Mouse (Mus musculus): ENCODE results near the gene Rab11fip5. TPM values are rescaled to one million over a fixed set of nuclear protein-coding genes. Genes with fewer than 3 reads are reported as not detected.

Rab11fip5 gene
- polyA plus RNA-seq, 1 experiment from 2014 or later = 21.4 TPM

DNA sequence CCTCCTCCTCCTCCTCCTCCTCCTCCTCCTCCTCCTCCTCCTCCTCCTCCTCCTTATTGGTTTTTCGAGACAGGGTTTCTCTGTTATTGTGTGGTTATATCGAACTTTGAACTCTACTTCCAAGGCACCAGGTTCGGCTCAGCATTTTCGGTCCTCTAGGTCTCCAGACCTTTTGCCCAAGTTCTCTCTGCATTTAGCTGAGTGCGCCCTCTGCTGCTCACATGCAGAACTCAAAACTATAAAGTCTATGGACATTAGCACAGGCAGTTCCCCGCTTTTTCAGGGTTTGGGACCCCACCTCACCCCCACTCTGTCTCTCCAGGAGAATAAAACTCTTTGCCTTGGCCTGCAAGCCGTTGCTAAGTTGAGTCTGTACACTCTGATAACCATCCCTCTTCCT, 17.4 kb upstream of the Rab11fip5 start:
- Histone ChIP-seq H3K4me3 (replicated peaks) (no peak overlapping the region), H3K4me2 (replicated peaks) (no peak overlapping the region), H3K9me3 (replicated peaks) (no peaks in the 10 kb centered on the region), H3K4me1 (no peaks in the 10 kb centered on the region), H3K27me3 (no peaks in the 10 kb centered on the region), H3K9ac (no peak overlapping the region), H3K27ac (replicated peaks) (no peak overlapping the region), H3K36me3 (no peaks in the 10 kb centered on the region)
- no peak for ATAC-seq (ENCODE audit: insufficient number of reproducible peaks, low FRiP score, low TSS enrichment, low read depth)
- 13% methylated on average over 6 of the region's 7 CpGs for WGBS

- Histone ChIP-seq H3K4me2 (replicated peaks) (no peak overlapping the region), H3K4me1 (no peaks in the 10 kb centered on the region), H3K36me3 (no peaks in the 10 kb centered on the region), H3K9ac (no peak overlapping the region), H3K4me3 (replicated peaks) (no peak overlapping the region), H3K27me3 (0 out of 2 replicates have a peak, but pooled peaks cover 5% of the 10 kb centered on the region), H3K27ac (replicated peaks) (no peak overlapping the region), H3K9me3 (replicated peaks) (no peaks in the 10 kb centered on the region)
- ATAC-seq (ENCODE audit: insufficient number of reproducible peaks, low FRiP score, low TSS enrichment, low read depth) = no peak
- WGBS = 80% methylated on average over 5 of the region's 5 CpGs
These were observed 14.2 kb upstream of the Rab11fip5 start for GRCm38 (mm10) chr6:85388608-85389007.

DNA sequence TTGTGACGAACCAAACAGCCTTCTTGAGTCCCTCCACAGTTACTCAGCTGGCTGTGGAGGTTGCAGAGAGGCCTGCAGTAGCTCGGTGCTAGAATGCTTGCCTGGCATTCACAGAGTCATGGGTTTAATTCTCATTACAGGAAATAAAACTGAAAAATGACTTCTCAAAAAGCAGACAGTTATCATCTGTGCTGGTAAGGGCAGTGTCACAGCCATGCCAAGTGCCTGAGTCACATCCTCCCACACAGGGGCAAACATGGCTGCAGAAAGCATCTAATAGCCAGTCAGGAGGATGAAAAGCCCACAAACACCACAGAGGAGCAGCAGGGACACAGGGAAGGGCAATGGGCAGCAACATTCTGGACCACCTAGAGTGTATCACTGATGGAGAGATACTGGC, 8.4 kb upstream of the Rab11fip5 start:
- no peak for ATAC-seq (ENCODE audit: insufficient number of reproducible peaks, low FRiP score, low TSS enrichment, low read depth)
- no peaks in the 10 kb centered on the region for H3K36me3 ChIP-seq
- peaks cover 5% of the 10 kb centered on the region; the same call in 1 of the 2 replicates for H3K27me3 ChIP-seq
- 70% methylated on average over 2 of the region's 2 CpGs for WGBS
- H3K4me2 ChIP-seq (replicated peaks) = no peak overlapping the region
- H3K4me1 ChIP-seq = peaks cover 9% of the 10 kb centered on the region
- no peak overlapping the region for H3K9ac ChIP-seq
- no peaks in the 10 kb centered on the region for H3K9me3 ChIP-seq (replicated peaks)
- no peak overlapping the region for H3K27ac ChIP-seq (replicated peaks)
- no peak overlapping the region for H3K4me3 ChIP-seq (replicated peaks)

DNA sequence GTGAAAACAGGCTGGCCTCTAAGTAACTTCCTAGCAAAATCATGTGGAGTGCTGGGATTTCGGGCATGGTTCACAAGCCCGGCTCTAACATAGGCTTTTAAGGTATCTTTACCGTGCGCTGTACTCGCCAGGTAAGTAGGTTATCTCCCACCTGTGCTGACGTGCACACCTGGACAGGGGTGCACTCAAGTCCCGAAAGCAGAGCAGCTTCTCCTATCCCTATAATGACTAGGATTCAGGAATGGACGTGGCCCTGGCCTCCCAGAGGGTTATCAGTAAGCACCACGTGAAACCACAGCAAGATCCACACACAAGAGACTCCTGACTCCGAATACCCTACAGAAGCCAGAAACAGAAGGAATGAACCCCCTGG, 7.2 kb upstream of the Rab11fip5 start:
- Histone ChIP-seq H3K9ac (no peak overlapping the region), H3K4me3 (replicated peaks) (no peak overlapping the region), H3K4me1 (peaks cover 9% of the 10 kb centered on the region), H3K36me3 (no peaks in the 10 kb centered on the region), H3K27ac (replicated peaks) (no peak overlapping the region), H3K27me3 (peaks cover 5% of the 10 kb centered on the region; the same call in 1 of the 2 replicates), H3K9me3 (replicated peaks) (no peaks in the 10 kb centered on the region), H3K4me2 (replicated peaks) (no peak overlapping the region)
- 70% methylated on average over 10 of the region's 10 CpGs for WGBS
- ATAC-seq (ENCODE audit: insufficient number of reproducible peaks, low FRiP score, low TSS enrichment, low read depth) = no peak

DNA sequence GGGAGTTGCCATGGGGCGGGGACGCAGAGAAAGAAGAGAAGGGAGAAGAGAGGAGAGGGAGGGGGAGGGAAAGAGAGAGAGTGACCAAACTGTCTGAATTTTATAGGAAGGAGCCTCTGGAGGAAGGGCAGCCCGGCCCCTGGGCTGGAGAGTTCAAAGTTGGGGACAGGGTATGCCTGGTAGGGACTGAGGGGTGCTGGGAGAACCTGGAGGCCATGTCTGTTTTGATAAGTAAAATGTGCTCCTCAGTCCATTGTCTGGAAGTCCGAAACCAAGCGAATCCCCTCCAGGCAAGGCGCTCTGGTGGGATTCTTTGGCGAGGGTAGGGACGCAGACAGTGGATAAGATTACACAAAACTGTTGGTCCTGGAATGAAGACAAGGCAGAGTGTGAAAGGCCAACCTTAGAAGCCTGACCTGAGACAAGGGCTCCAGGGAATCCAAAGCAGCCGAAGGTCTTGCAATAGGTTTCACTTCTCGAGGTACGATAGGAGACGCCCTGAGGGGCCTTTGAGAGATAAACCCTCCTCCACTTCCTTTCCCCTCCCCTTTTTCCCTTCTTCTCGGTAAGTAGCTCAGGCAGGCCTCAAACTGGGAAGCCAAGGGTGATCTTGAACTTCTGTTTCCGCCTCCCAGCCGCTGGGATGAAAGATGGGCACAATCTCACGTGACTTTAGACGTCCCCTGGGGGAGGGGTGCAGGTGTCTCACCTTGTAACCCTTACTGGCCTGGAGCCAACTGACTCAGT, 6.6 kb upstream of the Rab11fip5 start:
- Histone ChIP-seq H3K27ac (replicated peaks) (no peak overlapping the region), H3K4me2 (replicated peaks) (peak overlapping the region; percentile 35), H3K4me1 (peaks cover 9% of the 10 kb centered on the region), H3K9ac (no peak overlapping the region), H3K9me3 (replicated peaks) (no peaks in the 10 kb centered on the region), H3K27me3 (peaks cover 1% of the 10 kb centered on the region; the same call in 1 of the 2 replicates), H3K36me3 (no peaks in the 10 kb centered on the region), H3K4me3 (replicated peaks) (peak overlapping the region; percentile 3; the same call in 1 of the 2 replicates)
- peak; percentile 19; the same call in 1 of the 2 replicates for ATAC-seq (ENCODE audit: insufficient number of reproducible peaks, low FRiP score, low TSS enrichment, low read depth)
- WGBS = 16% methylated on average over 17 of the region's 17 CpGs

DNA sequence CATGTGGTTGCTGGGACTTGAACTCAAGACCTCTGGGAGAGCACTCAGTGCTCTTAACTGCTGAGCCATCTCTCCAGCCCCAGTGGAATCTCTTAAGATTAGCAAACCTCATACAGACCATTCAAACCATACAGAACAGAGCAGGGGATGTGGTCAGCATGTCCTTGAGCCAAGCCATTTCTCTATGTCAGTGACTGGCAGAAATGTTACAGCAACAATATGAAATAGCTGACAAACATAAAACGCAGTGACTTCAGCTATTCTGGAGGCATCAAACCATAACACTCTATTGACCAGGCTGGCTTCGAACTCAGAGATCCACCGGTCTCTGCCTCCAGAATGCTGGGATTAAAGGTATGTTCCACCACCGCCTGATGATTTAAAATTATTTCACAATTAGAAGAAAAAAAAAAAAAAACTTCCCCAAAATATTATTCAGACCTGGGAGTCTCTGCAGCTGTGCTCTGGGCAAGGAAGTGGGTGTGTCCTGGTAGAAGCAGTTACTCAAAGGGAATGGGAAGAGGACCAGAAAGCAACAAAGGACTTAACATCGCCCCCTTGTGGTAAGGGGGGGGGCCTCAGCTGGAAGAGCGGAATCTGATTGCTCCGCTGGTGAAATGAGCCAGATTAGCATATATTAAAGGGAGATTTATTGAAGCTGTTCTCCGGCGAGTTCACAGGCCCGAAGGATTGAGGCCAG, 5.9 kb upstream of the Rab11fip5 start:
- ATAC-seq (ENCODE audit: insufficient number of reproducible peaks, low FRiP score, low TSS enrichment, low read depth) = peak; percentile 75; the same call in 1 of the 2 replicates
- Histone ChIP-seq H3K4me1 (peaks cover 9% of the 10 kb centered on the region), H3K9ac (no peak overlapping the region), H3K27ac (replicated peaks) (no peak overlapping the region), H3K4me3 (replicated peaks) (0 out of 2 replicates have a peak overlapping the region, but pooled peaks have one; percentile 3), H3K27me3 (no peaks in the 10 kb centered on the region; the same call in 1 of the 2 replicates), H3K9me3 (replicated peaks) (no peaks in the 10 kb centered on the region), H3K36me3 (no peaks in the 10 kb centered on the region), H3K4me2 (replicated peaks) (peak overlapping the region; percentile 35)
- 26% methylated on average over 10 of the region's 10 CpGs for WGBS

- Histone ChIP-seq H3K27me3 (no peaks in the 10 kb centered on the region; the same call in 1 of the 2 replicates), H3K4me2 (replicated peaks) (no peak overlapping the region), H3K36me3 (no peaks in the 10 kb centered on the region), H3K4me1 (peaks cover 14% of the 10 kb centered on the region), H3K9me3 (replicated peaks) (no peaks in the 10 kb centered on the region), H3K4me3 (replicated peaks) (no peak overlapping the region), H3K27ac (replicated peaks) (no peak overlapping the region), H3K9ac (no peak overlapping the region)
- no peak for ATAC-seq (ENCODE audit: insufficient number of reproducible peaks, low FRiP score, low TSS enrichment, low read depth)
- WGBS = 46% methylated on average over 8 of the region's 8 CpGs
These were observed 4.2 kb upstream of the Rab11fip5 start for GRCm38 (mm10) chr6:85378629-85379028.

DNA sequence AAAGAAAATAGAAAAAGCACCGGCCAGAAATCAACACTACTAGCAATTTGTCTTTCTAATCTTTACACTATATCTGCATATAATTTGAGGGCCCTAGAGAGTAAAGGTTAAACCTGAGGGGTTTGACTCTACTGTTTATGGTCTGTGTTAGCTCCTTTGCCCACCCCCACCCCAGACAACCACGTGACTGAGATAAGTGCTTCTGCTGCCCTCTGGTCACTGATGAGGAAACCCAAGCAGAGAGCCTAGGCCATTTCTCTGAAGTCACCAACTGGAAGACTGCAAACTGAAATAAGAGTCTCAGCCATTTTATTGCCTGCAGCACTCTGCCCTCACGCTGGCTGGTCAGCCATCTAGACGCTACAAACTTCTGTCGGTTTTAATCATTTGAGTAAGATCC, 3.4 kb upstream of the Rab11fip5 start:
- ATAC-seq (ENCODE audit: insufficient number of reproducible peaks, low FRiP score, low TSS enrichment, low read depth) = no peak
- Histone ChIP-seq H3K27ac (replicated peaks) (no peak overlapping the region), H3K27me3 (no peaks in the 10 kb centered on the region; the same call in 1 of the 2 replicates), H3K36me3 (no peaks in the 10 kb centered on the region), H3K4me1 (peaks cover 21% of the 10 kb centered on the region), H3K4me3 (replicated peaks) (no peak overlapping the region), H3K9ac (no peak overlapping the region), H3K4me2 (replicated peaks) (no peak overlapping the region), H3K9me3 (replicated peaks) (no peaks in the 10 kb centered on the region)
- WGBS = 41% methylated on average over 5 of the region's 5 CpGs

DNA sequence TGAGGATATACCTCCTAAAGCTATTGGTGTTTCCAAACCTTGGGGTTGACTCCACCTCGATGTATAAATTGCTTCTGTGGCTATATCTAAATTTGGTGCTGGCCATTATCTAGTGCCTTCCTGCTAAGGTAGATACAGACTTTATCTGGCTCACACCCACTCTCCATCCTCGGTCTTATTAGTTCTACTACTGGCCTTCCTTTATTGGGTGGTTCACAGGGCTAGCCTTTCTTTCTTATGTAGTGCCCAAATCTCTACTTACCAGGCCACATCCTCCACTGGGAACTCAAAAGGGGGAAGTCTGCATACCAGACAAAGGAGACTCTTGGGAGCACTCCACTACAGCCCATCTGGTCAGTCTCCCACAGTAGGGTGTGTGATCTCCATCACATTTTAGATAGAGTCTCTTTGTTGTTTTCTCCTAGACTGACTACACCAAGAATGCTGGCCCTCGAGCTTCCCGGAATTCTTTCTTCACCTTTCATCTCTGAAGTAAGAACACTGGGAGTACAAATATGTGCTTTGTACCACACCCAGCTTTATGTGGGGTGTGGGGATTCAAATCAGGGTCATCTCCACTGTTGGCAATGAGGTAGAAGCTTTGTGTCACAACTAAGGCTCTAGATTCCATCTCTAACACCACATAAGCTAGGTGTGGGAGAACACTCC, 2.8 kb upstream of the Rab11fip5 start:
- Histone ChIP-seq H3K27me3 (no peaks in the 10 kb centered on the region; the same call in 1 of the 2 replicates), H3K4me2 (replicated peaks) (no peak overlapping the region), H3K36me3 (no peaks in the 10 kb centered on the region), H3K27ac (replicated peaks) (no peak overlapping the region), H3K9me3 (replicated peaks) (no peaks in the 10 kb centered on the region), H3K4me3 (replicated peaks) (no peak overlapping the region), H3K9ac (no peak overlapping the region), H3K4me1 (peaks cover 28% of the 10 kb centered on the region)
- no peak for ATAC-seq (ENCODE audit: insufficient number of reproducible peaks, low FRiP score, low TSS enrichment, low read depth)
- 64% methylated on average over 4 of the region's 4 CpGs for WGBS

DNA sequence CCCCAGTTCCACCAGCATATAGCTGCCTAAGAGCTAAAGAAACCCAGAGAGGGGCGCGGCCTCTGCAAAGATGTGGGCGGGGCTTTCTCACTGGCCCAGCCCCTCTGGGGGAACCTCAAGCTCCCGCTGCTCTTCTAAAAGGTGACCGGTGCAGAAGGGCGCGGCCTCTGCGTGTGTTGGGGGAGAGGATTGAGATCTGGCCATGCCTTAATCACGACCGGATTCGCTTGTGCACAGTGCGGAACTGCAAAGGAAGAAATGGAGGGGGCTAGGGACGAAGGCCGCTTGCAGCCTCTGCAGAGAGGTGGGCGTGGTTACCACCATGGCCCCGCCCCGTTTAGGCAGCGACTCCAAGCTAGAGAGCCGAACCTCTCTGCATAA, 290 bp upstream of the Rab11fip5 start:
- H3K27me3 ChIP-seq = no peaks in the 10 kb centered on the region
- peaks cover 43% of the 10 kb centered on the region for H3K4me1 ChIP-seq
- 0 out of 2 replicates have a peak overlapping the region, but pooled peaks have one; percentile 55 for H3K27ac ChIP-seq (replicated peaks)
- peak overlapping the region; percentile 89 for H3K4me3 ChIP-seq (replicated peaks)
- no peak overlapping the region; the same call in 1 of the 2 replicates for H3K9ac ChIP-seq
- peak overlapping the region; percentile 87 for H3K4me2 ChIP-seq (replicated peaks)
- WGBS = under 1% methylated on average over 19 of the region's 19 CpGs
- H3K36me3 ChIP-seq = 0 out of 2 replicates have a peak, but pooled peaks cover 4% of the 10 kb centered on the region
- peak; percentile 97 for ATAC-seq (ENCODE audit: insufficient number of reproducible peaks, low FRiP score, low TSS enrichment, low read depth)
- H3K9me3 ChIP-seq (replicated peaks) = no peaks in the 10 kb centered on the region

Measured in embryonic facial prominence, embryonic 15.5 days (tissue).